Mouse (Mus musculus) ES-E14 (cell line): ENCODE measurements around the gene Tpst2. TPM values are rescaled to one million over a fixed set of nuclear protein-coding genes. Genes with fewer than 3 reads are reported as not detected.

Experiments
- DNase-seq: peaks from one replicate; pipeline ENCODE4 v3.0.0-alpha.2; 2013; ENCODE audit warnings: low read depth, low spot score
- H3K27ac ChIP-seq: 2 replicates; pipeline ENCODE4 v1.5.1; 2012; ENCODE audit warnings: low read depth, mild to moderate bottlenecking, low read length, moderate library complexity, mixed read lengths; ENCODE audit not compliant: poor library complexity, insufficient read depth, severe bottlenecking
- H3K36me3 ChIP-seq: 2 replicates; pipeline ENCODE4 v1.6.1; 2012; ENCODE audit warnings: mild to moderate bottlenecking, low read length, moderate library complexity, mixed read lengths; ENCODE audit not compliant: control insufficient read depth, poor library complexity, insufficient read depth, severe bottlenecking
- H3K4me1 ChIP-seq, 2 experiments: fragments of 150-350 bp in 1 of 2; sonication (generic) in 1 of 2; 2 replicates each; pipeline ENCODE4 v1.6.1; 2012; ENCODE audit warnings: low read length in 2 of 2, mild to moderate bottlenecking in 1 of 2, mixed read lengths in 1 of 2; ENCODE audit not compliant: control insufficient read depth in 2 of 2, insufficient read depth in 2 of 2, poor library complexity in 1 of 2
- H3K4me3 ChIP-seq, 2 experiments: fragments of 150-350 bp in 1 of 2; sonication (generic) in 1 of 2; 2 replicates each; pipeline ENCODE4 v1.5.1; 2012; ENCODE audit warnings: low read length in 2 of 2, low read depth in 1 of 2, mild to moderate bottlenecking in 1 of 2, mixed read lengths in 1 of 2; ENCODE audit not compliant: insufficient read depth in 1 of 2, poor library complexity in 1 of 2, severe bottlenecking in 1 of 2
- H3K9ac ChIP-seq: 2 replicates; pipeline ENCODE4 v1.6.1; 2012; ENCODE audit warnings: low read depth, mild to moderate bottlenecking, low read length, mixed read lengths; ENCODE audit not compliant: poor library complexity, insufficient read depth, severe bottlenecking
- H3K9me3 ChIP-seq: fragments of 150-350 bp; sonication (generic); 2 replicates; pipeline ENCODE4 v1.6.1; 2012; ENCODE audit warnings: low read depth, mild to moderate bottlenecking, low read length; ENCODE audit not compliant: control insufficient read depth, insufficient read depth
- CHD2 ChIP-seq: IDR thresholded peaks from 2 replicates; pipeline ENCODE4 v1.6.1; 2014; ENCODE audit warnings: mild to moderate bottlenecking, low read depth, low read length, inconsistent platforms
- HCFC1 ChIP-seq: IDR thresholded peaks from 2 replicates; pipeline ENCODE4 v1.6.1; 2012; ENCODE audit warnings: low read length, inconsistent platforms, borderline replicate concordance; ENCODE audit not compliant: insufficient read depth
- MAFK ChIP-seq: IDR thresholded peaks from 2 replicates; pipeline ENCODE4 v1.6.1; 2014; ENCODE audit warnings: mild to moderate bottlenecking, low read depth, low read length, inconsistent platforms; ENCODE audit not compliant: insufficient read depth
- ZC3H11A ChIP-seq: IDR thresholded peaks from 2 replicates; pipeline ENCODE4 v1.6.1; 2012; ENCODE audit warnings: low read depth, mild to moderate bottlenecking, inconsistent platforms, low read length, borderline replicate concordance
- ZNF384 ChIP-seq: IDR thresholded peaks from 2 replicates; pipeline ENCODE4 v1.6.1; 2012; ENCODE audit warnings: low read depth, low read length, inconsistent platforms
- in situ Hi-C, 2 experiments: fragments of 600-800 bp; cut with MboI; formaldehyde crosslinking; loops; one replicate each; pipeline ENCODE4 v1.15.1; 2025; ENCODE audit warnings: low sequenced_read_pairs in 2 of 2, inconsistent platforms in 1 of 2; ENCODE audit not compliant: unreplicated experiment in 2 of 2
- total RNA-seq: library from RNA; depleted of rRNA; stranded (reverse); fragments of 300-350 nt; gene quantifications from 2 replicates; pipeline ENCODE4 v1.2.3, GENCODE M21; 2012

The Tpst2 gene
- total RNA-seq, 1 experiment: 82.7 TPM

DNA sequence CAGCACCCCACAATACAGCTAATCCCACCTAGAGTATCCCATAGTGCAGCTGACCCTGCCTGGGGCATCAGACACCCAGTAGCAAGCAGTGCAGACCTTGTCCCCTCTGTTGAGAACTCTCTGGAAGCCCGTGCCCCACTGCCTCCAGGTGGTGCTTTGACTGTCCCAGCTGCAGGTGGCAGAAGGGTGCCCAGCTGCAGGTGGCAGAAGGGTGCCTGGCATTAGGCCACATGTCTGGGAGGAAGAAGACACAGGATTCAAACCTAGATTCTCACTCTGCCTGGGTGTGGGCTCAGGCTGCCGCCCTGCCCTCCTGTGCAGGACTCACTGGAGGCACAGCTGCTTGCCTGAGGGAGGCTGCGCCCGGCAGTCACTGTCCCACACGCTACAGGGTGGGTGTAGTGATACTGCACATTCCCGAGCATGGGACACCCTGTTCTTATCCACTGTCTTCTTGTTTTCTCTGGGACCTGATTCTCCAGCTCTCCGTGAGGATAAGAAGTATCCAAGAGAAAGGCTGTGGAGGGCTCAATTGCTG is 9.1 kb downstream of the Tpst2 start:
- no peak overlapping the region for H3K4me3 ChIP-seq
- TF ChIP-seq HCFC1 (no peak), MAFK (no peak), ZC3H11A (no peak), CHD2 (no peak), ZNF384 (no peak)
- in situ Hi-C loops: no loop called here
- H3K4me1 ChIP-seq: peaks cover 10 to 50% of the 10 kb centered on the region in 2 experiments
- no peak for DNase-seq
- H3K27ac ChIP-seq: no peak overlapping the region
- no peak overlapping the region for H3K9ac ChIP-seq
- H3K36me3 ChIP-seq: no peaks in the 10 kb centered on the region; the same call in 1 of the 2 replicates
- no peaks in the 10 kb centered on the region for H3K9me3 ChIP-seq

DNA sequence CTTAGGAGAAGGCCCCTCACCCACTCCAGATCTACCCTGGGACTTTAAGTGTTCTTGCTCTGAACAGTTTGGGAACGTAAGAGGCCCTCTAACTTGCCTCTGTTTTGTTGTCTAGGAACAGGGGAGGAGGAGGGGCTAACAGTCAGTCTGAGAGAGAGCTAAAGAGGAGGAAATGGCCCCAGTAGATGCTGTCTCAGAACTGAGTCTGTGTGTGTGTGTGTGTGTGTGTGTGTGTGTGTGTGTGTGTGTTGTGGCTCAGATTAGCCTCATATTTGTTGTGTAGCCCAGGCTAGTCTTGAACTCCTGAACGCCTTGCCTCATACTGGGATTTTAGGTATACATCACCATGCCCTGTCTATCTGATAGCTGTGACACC is 10.1 kb downstream of the Tpst2 start:
- H3K9ac ChIP-seq: no peak overlapping the region
- in situ Hi-C loops: no loop called here
- TF ChIP-seq HCFC1: no peak
- TF ChIP-seq ZC3H11A: no peak
- TF ChIP-seq CHD2: no peak
- TF ChIP-seq ZNF384: no peak
- no peak for TF ChIP-seq MAFK
- DNase-seq: no peak
- H3K36me3 ChIP-seq: no peaks in the 10 kb centered on the region; the same call in 1 of the 2 replicates
- no peaks in the 10 kb centered on the region for H3K9me3 ChIP-seq
- H3K27ac ChIP-seq: no peak overlapping the region
- peaks cover 6 to 55% of the 10 kb centered on the region in 2 experiments for H3K4me1 ChIP-seq
- no peak overlapping the region for H3K4me3 ChIP-seq

DNA sequence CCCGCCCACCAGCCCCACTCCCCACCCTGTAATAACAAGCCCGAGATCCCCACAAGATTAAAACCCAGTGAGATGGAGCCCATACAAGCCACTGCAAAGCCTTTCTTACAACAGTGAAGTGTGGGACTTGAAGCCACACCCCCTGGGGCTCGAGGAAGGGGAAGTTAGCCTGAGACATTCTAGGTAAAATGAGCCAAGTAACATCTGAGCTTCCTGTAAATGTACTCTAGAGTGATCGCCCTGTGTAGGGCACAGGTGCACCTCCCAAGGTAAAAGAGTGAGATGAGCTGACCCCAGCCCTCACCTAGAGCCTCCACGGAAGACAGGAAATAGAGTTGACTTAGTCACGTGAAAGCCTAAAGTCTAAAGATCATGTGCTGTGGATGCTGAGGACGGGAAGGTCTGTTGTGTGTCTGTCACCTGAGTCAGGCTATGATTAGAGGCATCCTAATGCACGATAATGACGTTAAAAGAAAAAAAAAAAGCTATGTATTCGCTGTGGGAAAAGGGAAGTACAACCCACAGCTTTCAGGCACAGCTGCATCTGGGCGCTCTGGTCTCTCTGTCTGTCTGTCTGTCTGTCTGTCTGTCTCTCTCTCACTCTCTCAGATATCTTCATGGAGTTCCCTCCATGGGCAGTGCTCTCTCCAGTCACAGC is 10.6 kb downstream of the Tpst2 start:
- no peak for TF ChIP-seq ZC3H11A
- TF ChIP-seq CHD2: no peak
- TF ChIP-seq MAFK: no peak
- TF ChIP-seq HCFC1: no peak
- TF ChIP-seq ZNF384: no peak
- in situ Hi-C loops: no loop called here
- Histone ChIP-seq H3K9ac (no peak overlapping the region), H3K36me3 (no peaks in the 10 kb centered on the region; the same call in 1 of the 2 replicates), H3K4me3 (no peak overlapping the region), H3K4me1 (peaks cover 5 to 53% of the 10 kb centered on the region in 2 experiments), H3K9me3 (no peaks in the 10 kb centered on the region), H3K27ac (no peak overlapping the region)
- no peak for DNase-seq

DNA sequence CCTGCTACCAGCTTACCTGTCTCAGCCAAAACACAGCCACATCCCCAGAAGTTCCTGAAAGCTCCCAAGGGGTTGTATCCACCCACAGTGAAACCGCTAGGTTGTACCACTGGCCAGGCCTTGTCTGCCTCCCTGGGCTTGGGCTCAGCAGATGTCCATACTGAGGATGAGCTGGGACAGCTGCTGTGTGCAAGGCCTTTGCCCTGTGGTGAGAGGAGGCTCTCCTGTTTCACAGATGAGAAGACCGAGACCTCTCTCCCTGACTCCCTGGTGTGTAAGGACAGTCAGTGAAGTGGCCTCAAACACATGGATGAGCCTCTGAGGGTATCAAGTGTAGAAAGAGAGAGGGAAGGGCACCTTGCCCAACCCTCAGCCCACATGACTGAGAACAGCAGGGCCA is 11.2 kb downstream of the Tpst2 start:
- no peak for TF ChIP-seq ZC3H11A
- no peak for TF ChIP-seq MAFK
- no peak for TF ChIP-seq ZNF384
- no peak for TF ChIP-seq CHD2
- no peak for TF ChIP-seq HCFC1
- no peak for DNase-seq
- in situ Hi-C loops: no loop called here
- H3K9me3 ChIP-seq: no peaks in the 10 kb centered on the region
- H3K27ac ChIP-seq: no peak overlapping the region
- H3K4me1 ChIP-seq: peaks cover 5 to 49% of the 10 kb centered on the region in 2 experiments
- H3K9ac ChIP-seq: no peak overlapping the region
- no peaks in the 10 kb centered on the region; the same call in 1 of the 2 replicates for H3K36me3 ChIP-seq
- H3K4me3 ChIP-seq: no peak overlapping the region
